Mouse (Mus musculus) cerebellum, adult 2 months (tissue): ENCODE measurements around the gene Sae1. TPM values are rescaled to one million over a fixed set of nuclear protein-coding genes. Genes with fewer than 3 reads are reported as not detected.
A peak's percentile ranks its signal among the peaks of the same experiment; 100 is the strongest.

ENCODE experiments used
- DNase-seq, 2 experiments: peaks; one replicate each; pipeline ENCODE4 v3.0.0; 2021
- H3K27ac ChIP-seq: fragments of 200-500 bp; 2 replicates; pipeline ENCODE4 v1.5.1; 2012; ENCODE audit warnings: low read length, control low read depth, inconsistent platforms; ENCODE audit not compliant: insufficient read depth
- H3K27me3 ChIP-seq: fragments of 200-500 bp; 2 replicates; pipeline ENCODE4 v1.6.1; 2012; ENCODE audit warnings: inconsistent platforms, mild to moderate bottlenecking, low read length, moderate library complexity; ENCODE audit not compliant: control insufficient read depth, insufficient read depth
- H3K4me1 ChIP-seq: fragments of 200-500 bp; 2 replicates; pipeline ENCODE4 v1.6.1; 2011; ENCODE audit warnings: low read length; ENCODE audit not compliant: control insufficient read depth, insufficient read depth
- H3K4me3 ChIP-seq: fragments of 200-500 bp; replicated peaks from 2 replicates; pipeline ENCODE3; 2011; ENCODE audit warnings: mild to moderate bottlenecking, low read depth, low read length, control low read depth; ENCODE audit not compliant: insufficient read depth
- CTCF ChIP-seq: fragments of 200-500 bp; IDR thresholded peaks from 2 replicates; pipeline ENCODE4 v1.5.1; 2011; ENCODE audit warnings: low read depth, mild to moderate bottlenecking, control low read depth, low read length, moderate library complexity, borderline replicate concordance; ENCODE audit not compliant: insufficient read depth
- POLR2A ChIP-seq: fragments of 200-500 bp; IDR thresholded peaks from 2 replicates; pipeline ENCODE4 v1.6.1; 2011; ENCODE audit warnings: low read length, control low read depth, borderline replicate concordance; ENCODE audit not compliant: insufficient read depth
- WGBS: fragments of 180-500 bp; shearing (Covaris S2); methylation state at CpG from one replicate; pipeline ENCODE4 v1.1.7; 2018; 5-methylcytosine and 5-hydroxymethylcytosine counted together
- polyA plus RNA-seq: library from polyadenylated mRNA; depleted of rRNA; stranded (reverse); fragments of >200 nt; gene quantifications from 2 replicates; pipeline ENCODE4 v1.2.3, GENCODE M21; 2012

Sae1 gene
- polyA plus RNA-seq, 1 experiment = 84.0 TPM

DNA sequence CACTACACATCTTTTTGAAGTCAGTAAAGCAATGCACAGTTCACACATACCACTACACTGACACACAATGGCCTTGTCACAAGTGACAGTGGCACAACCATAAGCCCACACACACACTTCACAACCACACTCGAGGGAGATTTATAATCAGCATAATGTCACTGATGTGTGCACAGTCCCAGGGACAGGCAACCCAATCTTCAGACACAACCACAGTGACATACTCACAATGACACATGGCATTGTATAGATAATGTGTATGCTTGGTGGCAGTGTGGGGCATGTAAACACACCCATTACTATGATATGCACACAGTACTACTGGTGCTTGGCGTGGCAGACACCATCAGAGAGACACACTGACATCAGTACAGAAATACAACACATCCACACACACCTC, 91.5 kb downstream of the Sae1 start:
- no peaks in the 10 kb centered on the region for H3K27me3 ChIP-seq
- 36% methylated on average over 2 of the region's 2 CpGs for WGBS
- peak overlapping the region; percentile 93 for H3K27ac ChIP-seq
- H3K4me3 ChIP-seq = no peak overlapping the region
- DNase-seq = no peak
- TF ChIP-seq CTCF = no peak
- TF ChIP-seq POLR2A = no peak
- H3K4me1 ChIP-seq = peaks cover 18% of the 10 kb centered on the region

DNA sequence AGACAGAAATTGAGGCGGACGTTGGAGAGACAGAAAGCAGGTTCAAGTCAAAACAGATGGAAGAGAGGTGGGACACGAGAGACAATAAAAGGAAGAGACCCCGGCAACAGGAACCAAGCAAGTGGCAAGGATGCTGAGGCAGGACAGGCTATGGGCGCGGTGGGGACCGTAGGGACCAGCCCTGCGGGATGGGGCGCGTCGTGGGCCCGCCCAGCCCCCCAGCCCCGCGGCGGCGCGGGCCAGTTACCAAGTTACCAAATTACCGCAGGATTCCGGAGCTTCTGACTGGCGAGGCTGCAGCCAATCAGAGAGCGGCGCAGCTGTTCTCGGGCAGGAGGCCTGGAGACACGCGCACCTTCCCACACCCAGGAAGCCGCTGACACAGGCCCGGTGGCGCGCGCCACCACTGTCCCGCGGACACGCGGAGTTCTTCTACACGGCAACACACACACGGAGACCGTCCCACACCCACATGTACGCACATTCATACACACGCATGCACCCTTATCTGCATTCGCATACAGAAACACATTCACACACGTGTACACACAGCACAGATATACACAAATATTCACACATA, 92.2 kb downstream of the Sae1 start:
- WGBS = under 1% methylated on average over 41 of the region's 41 CpGs
- peaks cover 18% of the 10 kb centered on the region for H3K4me1 ChIP-seq
- TF ChIP-seq CTCF (no peak), POLR2A (peak; percentile 47; the same call in 1 of the 2 replicates)
- DNase-seq = peak; percentile 87 to 92
- H3K27ac ChIP-seq = peak overlapping the region; percentile 93
- H3K27me3 ChIP-seq = no peaks in the 10 kb centered on the region
- H3K4me3 ChIP-seq = peak overlapping the region; percentile 78

DNA sequence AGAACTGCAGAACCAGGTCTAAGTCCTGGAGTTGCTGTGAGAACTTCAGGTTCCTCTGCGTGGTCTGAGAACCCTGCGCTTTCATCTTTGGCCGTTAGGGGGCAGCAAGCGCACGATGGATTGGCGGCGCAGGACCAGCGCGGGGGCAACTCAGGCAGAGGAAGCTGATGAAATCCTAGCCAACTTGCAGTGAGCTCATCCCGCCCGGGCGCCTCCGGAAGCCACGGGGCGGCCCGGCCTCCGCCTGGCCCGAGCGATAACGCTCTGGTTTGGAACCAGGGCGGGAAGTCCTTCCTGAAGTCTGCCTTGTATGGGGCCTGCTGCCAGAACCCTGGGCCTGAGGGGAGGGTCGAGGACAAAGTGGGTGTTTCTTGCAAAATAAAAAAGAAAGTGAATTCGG, 92.8 kb downstream of the Sae1 start:
- peak overlapping the region; percentile 93 for H3K27ac ChIP-seq
- TF ChIP-seq POLR2A (peak; percentile 34; the same call in 1 of the 2 replicates), CTCF (peak; percentile 97)

DNA sequence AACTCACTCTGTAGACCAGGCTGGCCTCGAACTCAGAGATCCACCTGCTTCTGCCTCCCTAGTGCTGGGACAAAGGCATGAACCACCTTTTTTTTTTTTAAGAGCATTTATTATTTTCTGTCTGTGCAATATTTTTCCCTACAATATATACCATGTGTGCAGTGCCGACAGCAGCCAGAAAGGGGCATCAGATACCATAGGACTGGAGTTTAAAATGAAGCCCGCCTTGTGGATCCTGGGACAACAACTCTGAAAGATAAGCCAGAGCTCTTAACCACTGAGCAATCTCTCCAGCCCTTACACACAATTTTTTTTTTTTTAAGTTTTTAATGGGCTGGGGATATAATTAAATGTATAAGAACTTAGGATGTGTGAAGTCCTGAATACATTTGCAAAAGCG, 93.3 kb downstream of the Sae1 start:
- WGBS = 22% methylated on average over 4 of the region's 4 CpGs
- Histone ChIP-seq H3K4me1 (peaks cover 18% of the 10 kb centered on the region), H3K27ac (no peak overlapping the region), H3K4me3 (no peak overlapping the region), H3K27me3 (no peaks in the 10 kb centered on the region)
- no peak for DNase-seq
- no peak for TF ChIP-seq POLR2A
- peak; percentile 36; the same call in 1 of the 2 replicates for TF ChIP-seq CTCF

More for the DNA sequence above, 92.8 kb downstream of the Sae1 start:
- under 1% methylated on average over 23 of the region's 23 CpGs for WGBS
- H3K27me3 ChIP-seq = no peaks in the 10 kb centered on the region
- peaks cover 18% of the 10 kb centered on the region for H3K4me1 ChIP-seq
- H3K4me3 ChIP-seq = peak overlapping the region; percentile 78
- peak; percentile 95 to 97 for DNase-seq

DNA sequence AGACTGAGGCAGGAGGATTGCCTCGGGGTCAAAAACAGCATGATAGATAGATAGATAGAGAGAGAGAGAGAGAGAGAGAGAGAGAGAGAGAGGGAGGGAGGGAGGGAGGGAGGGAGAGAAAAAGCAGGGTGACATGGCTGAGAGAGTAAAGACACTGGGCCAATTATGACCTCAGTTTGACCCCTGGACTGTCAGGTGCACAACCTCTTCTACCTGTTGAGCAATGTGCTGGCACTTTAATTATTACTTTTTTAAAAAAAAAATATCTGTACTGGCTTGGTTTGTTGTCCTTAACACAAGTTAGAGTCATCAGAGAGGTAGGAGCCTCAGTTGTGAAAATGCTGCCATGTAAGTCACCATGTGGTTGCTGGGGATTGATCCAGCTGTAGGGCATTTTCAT, 99.8 kb downstream of the Sae1 start:
- no peaks in the 10 kb centered on the region for H3K4me1 ChIP-seq
- TF ChIP-seq POLR2A (no peak), CTCF (no peak)
- DNase-seq = no peak
- 55% methylated on average over 1 of the region's 1 CpGs for WGBS
- no peak overlapping the region for H3K27ac ChIP-seq
- H3K4me3 ChIP-seq = no peak overlapping the region
- no peaks in the 10 kb centered on the region for H3K27me3 ChIP-seq

DNA sequence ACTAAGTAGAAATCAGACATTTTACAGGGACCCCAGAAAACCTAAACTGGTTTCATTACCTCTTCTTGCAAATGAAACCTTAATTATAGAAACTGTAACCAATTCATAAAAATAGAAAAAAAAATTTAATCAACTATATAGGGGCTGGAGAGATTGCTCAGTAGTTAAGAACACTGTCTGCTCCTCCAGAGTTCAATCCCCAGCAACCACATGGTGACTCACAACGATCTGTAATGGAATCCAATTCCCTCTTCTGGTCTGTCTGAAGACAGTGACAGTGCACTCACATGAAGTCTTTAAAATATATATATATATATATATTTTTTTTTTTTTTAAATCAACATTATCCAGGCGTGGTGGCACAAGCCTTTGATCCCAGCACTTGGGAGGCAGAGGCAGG, 100.6 kb downstream of the Sae1 start:
- TF ChIP-seq POLR2A (no peak), CTCF (no peak)
- Histone ChIP-seq H3K4me3 (peak overlapping the region; percentile 70), H3K4me1 (no peaks in the 10 kb centered on the region), H3K27ac (no peak overlapping the region), H3K27me3 (no peaks in the 10 kb centered on the region)
- 75% methylated on average over 2 of the region's 2 CpGs for WGBS
- no peak for DNase-seq

DNA sequence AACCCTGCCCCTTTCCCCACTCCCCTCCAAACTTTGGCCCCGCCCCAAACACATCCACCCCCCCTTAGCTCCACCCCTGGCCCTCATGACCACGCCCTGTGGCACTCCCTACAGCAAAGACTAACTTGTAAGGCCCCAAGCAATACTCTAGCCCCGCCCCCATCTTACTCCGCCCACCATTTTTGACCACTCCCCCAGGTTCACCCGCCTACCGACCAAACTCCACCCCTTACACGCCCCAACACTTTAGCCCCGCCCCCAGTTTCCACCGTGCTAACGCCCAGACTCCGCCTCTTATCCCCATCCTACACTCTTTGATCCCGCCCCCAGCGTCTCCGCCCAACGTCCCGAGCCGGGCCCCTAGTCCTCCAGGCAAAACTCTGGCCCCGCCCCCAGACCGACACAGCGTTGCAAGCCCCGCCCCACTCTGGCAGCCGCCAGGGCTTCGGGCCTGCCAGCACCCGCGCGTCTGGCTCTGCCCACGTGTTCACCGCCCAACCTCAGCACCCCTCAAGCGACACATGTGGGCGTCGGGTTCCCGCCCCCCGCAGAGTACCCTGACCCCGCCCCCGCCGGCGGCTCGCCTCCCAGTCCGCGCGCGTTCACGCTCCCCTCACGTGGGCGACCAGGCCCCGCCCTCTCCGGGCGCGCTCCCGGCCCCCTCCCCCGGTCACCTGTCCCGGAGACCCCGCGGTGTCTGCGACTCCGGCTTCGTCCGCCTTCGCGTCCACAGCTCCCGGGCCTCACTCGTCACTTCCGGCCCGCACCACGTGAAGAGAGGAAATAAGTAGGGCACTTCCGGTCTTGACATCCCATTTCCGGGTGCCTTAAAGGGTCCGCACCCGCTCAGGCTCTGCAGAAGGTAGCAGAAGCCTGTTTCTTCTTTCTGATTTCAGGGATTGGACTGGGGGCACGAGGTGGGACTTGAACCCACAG, 101.3 kb downstream of the Sae1 start, which contains the start of gene Ccdc9:
Gene Ccdc9, minus strand, starts transcription at position 770 of the 936 bp plus-strand sequence.
- Histone ChIP-seq H3K4me1 (no peaks in the 10 kb centered on the region), H3K27ac (no peak within 1 kb of the TSS), H3K4me3 (peak within 1 kb of the TSS; percentile 70), H3K27me3 (no peaks in the 10 kb centered on the region)
- DNase-seq = peak; percentile 95 to 96
- WGBS = 2% methylated on average over 70 of the region's 70 CpGs
- TF ChIP-seq POLR2A = peak; percentile 55; the same call in 1 of the 2 replicates
- TF ChIP-seq CTCF = no peak

DNA sequence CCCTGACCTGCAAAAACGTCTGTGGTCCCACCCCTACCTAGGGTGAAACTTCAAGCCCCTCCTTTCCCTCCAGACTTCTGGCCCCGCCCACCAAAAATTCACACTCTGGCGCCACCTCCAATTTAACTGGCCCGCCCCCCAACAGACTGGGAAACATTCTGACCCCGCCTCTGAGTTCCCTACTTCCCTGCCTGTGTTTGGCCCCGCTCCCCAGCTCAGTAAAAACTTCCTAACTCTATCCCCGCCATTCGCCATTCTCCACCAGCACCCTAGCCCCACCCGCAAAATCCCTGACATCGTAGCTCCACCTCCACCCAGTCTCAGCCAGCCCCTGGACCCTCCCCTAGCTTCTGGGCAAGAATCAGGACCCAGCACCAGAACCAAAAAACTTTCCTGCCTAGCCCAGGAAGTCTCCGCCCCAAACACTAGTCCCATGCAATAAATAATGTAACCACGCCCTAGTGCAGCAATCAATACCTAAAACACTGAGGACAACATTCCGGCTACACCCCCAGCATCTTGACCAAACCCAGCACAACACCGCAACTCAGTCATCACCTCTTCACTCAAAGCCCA, 102.1 kb downstream of the Sae1 start:
- Histone ChIP-seq H3K4me1 (no peaks in the 10 kb centered on the region), H3K27me3 (no peaks in the 10 kb centered on the region), H3K4me3 (peak overlapping the region; percentile 70), H3K27ac (no peak overlapping the region)
- TF ChIP-seq CTCF (no peak), POLR2A (no peak)
- 3% methylated on average over 14 of the region's 14 CpGs for WGBS
- peak; percentile 43 to 51 for DNase-seq
